Mouse (Mus musculus) embryonic facial prominence, embryonic 11.5 days (tissue): ENCODE data around the gene Tcte3. TPM values are rescaled to one million over a fixed set of nuclear protein-coding genes. Genes with fewer than 3 reads are reported as not detected.
"Not testable (repeated sequence)": the region's sequence is repeated elsewhere in the genome, so short reads cannot be mapped to it uniquely, and the experiment has no call there.

Experiments
- ATAC-seq: fragments of 200-750 bp; cut with Nextera tagmentation; replicated peaks from 2 replicates; pipeline ENCODE4 v1.8.0; 2017; ENCODE audit warnings: low read depth; ENCODE audit not compliant: insufficient number of reproducible peaks, low FRiP score, low TSS enrichment
- DNase-seq: peaks from one replicate; pipeline ENCODE4 v3.0.0-alpha.2; 2015; ENCODE audit warnings: low spot score
- H3K27ac ChIP-seq: fragments of 300-500 bp; sonication (generic); replicated peaks from 2 replicates; pipeline ENCODE4 v1.5.1; 2014; ENCODE audit warnings: mild to moderate bottlenecking, low read depth, low read length, control low read depth
- H3K27me3 ChIP-seq: fragments of 300-500 bp; sonication (generic); 2 replicates; pipeline ENCODE4 v1.6.1; 2014; ENCODE audit warnings: mild to moderate bottlenecking, low read length, moderate library complexity, mixed read lengths; ENCODE audit not compliant: control insufficient read depth, insufficient read depth
- H3K36me3 ChIP-seq: fragments of 300-500 bp; sonication (generic); replicated peaks from 2 replicates; pipeline ENCODE4 v1.6.1; 2014; ENCODE audit warnings: low read depth, mild to moderate bottlenecking, low read length, moderate library complexity, mixed read lengths; ENCODE audit not compliant: control insufficient read depth, insufficient read depth
- H3K4me1 ChIP-seq: fragments of 300-500 bp; sonication (generic); 2 replicates; pipeline ENCODE4 v1.6.1; 2014; ENCODE audit warnings: low read length, mixed read lengths; ENCODE audit not compliant: control insufficient read depth, insufficient read depth
- H3K4me2 ChIP-seq: fragments of 300-500 bp; sonication (generic); 2 replicates; pipeline ENCODE4 v1.6.1; 2014; ENCODE audit warnings: low read depth, mild to moderate bottlenecking, control low read depth, low read length, moderate library complexity
- H3K4me3 ChIP-seq: fragments of 300-500 bp; sonication (generic); 2 replicates; pipeline ENCODE4 v1.5.1; 2014; ENCODE audit warnings: low read depth, low read length, control low read depth
- H3K9ac ChIP-seq: fragments of 300-500 bp; sonication (generic); replicated peaks from 2 replicates; pipeline ENCODE4 v1.6.1; 2014; ENCODE audit warnings: mild to moderate bottlenecking, control low read depth, low read length
- H3K9me3 ChIP-seq: fragments of 300-500 bp; sonication (generic); replicated peaks from 2 replicates; pipeline ENCODE4 v1.6.1; 2016; ENCODE audit warnings: mild to moderate bottlenecking, low read length, inconsistent platforms, mixed read lengths; ENCODE audit not compliant: control insufficient read depth
- WGBS: fragments of 180-500 bp; shearing (Covaris S2); extraction: QIAGEN DNeasy Blood & Tissue Kit; methylation state at CpG from one replicate; pipeline ENCODE4 v1.1.7; 2014; 5-methylcytosine and 5-hydroxymethylcytosine counted together
- polyA plus RNA-seq: library from polyadenylated mRNA; unstranded; fragments of >200 nt; fragmentation: Nextera tagmentation; extraction: Ambion mirVana; gene quantifications from 2 replicates; pipeline ENCODE4 v1.2.1, GENCODE M21; 2014

The Tcte3 gene
- polyA plus RNA-seq, 1 experiment from 2014 or later, result 0.52 TPM

DNA sequence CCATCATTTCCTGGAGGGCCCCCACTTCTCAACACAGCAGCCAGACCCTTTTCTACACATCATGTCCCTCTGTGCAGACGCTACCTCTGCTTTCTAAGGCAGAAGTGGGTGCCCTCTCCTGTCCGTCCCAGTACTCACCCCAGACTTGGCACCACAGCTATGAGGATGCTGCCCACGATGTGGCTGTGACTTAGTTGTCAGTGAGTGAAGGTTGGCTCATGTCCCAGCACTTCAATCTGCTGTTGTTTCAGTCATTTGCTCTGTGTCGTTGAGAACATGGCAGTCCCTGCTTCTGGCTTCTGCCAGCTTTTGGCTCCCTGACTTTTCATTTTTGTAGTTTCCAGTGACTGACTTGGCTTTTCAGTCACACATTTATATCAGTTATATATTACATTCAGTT is 14.6 kb upstream of the Tcte3 start:
- Histone ChIP-seq H3K36me3 (peaks cover 2% of the 10 kb centered on the region; the same call in 1 of the 2 replicates), H3K9me3 (no peaks in the 10 kb centered on the region), H3K4me2 (no peak overlapping the region), H3K4me3 (no peak overlapping the region), H3K9ac (no peak overlapping the region), H3K27ac (no peak overlapping the region), H3K27me3 (no peaks in the 10 kb centered on the region), H3K4me1 (no peaks in the 10 kb centered on the region)
- ATAC-seq (no peak), DNase-seq (no peak)
- 82% methylated on average over 4 of the region's 4 CpGs for WGBS

GRCm38 (mm10) chr17:15053829-15054200 is 12.5 kb upstream of the Tcte3 start:
- H3K9me3 ChIP-seq, result not testable (repeated sequence)

GRCm38 (mm10) chr17:15053183-15053828 is 12.0 kb upstream of the Tcte3 start:
- not testable (repeated sequence) for H3K9me3 ChIP-seq, H3K27ac ChIP-seq, H3K4me2 ChIP-seq, H3K9ac ChIP-seq, H3K4me1 ChIP-seq, H3K36me3 ChIP-seq, H3K27me3 ChIP-seq, DNase-seq, H3K4me3 ChIP-seq, ATAC-seq
- 84% methylated on average over 5 of the region's 8 CpGs for WGBS

More at GRCm38 (mm10) chr17:15053829-15054200, 12.5 kb upstream of the Tcte3 start:
- not testable (repeated sequence) for DNase-seq, H3K4me1 ChIP-seq, H3K27ac ChIP-seq, H3K27me3 ChIP-seq, H3K4me3 ChIP-seq, H3K9ac ChIP-seq, H3K4me2 ChIP-seq, ATAC-seq, H3K36me3 ChIP-seq
- 86% methylated on average over 12 of the region's 13 CpGs for WGBS

DNA sequence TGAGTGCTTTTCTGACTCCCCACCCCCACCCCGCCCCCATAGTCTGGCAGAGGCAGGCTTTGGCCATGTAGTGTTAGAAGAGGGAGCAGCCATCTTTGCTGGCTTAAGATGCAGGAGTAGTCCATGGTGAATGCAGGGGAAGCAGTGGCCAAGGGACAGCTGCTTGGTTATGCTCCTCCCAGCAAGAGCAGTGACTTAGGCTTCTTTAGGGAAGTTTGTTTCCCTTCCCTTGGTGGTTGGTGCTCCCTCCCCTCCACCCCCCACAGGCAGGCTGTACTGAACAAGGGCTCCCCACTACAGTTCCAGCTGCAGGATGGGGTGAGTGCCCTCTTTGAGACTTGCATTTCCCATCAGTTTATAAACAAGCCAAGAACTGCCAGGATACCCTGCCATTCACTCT is 11.5 kb upstream of the Tcte3 start:
- ATAC-seq, H3K4me3 ChIP-seq, H3K27me3 ChIP-seq, H3K9me3 ChIP-seq, DNase-seq, H3K9ac ChIP-seq, H3K36me3 ChIP-seq, H3K4me1 ChIP-seq, H3K4me2 ChIP-seq, H3K27ac ChIP-seq: not testable (repeated sequence)
- 54% methylated on average over 1 of the region's 1 CpGs for WGBS

DNA sequence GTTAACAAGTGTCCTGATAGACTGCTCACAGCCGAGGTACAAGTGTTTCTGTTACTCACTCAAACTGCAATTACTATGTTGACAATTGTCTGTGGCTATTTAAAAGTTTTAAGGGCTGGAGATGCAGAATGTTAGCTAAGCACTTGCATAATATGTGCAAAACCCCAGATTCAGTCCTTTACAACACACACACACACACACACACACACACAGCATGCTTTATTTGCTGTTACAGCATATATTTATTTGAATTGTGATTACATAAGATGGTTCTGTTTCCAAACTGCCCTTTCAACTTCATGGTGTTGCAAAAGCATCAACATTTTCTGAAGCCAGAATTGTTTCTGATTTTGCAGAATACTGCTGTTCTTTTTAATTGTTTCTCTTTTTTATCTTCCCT is 9.1 kb upstream of the Tcte3 start:
- not testable (repeated sequence) for H3K9me3 ChIP-seq, H3K9ac ChIP-seq, H3K4me2 ChIP-seq, DNase-seq, H3K4me1 ChIP-seq, H3K27me3 ChIP-seq, H3K36me3 ChIP-seq, ATAC-seq, H3K4me3 ChIP-seq, H3K27ac ChIP-seq
- no CpG with 5 or more reads among the region's 1 CpGs for WGBS

- H3K4me1 ChIP-seq, H3K9me3 ChIP-seq, ATAC-seq, H3K27me3 ChIP-seq, H3K27ac ChIP-seq, DNase-seq, H3K4me2 ChIP-seq, H3K36me3 ChIP-seq, H3K9ac ChIP-seq, H3K4me3 ChIP-seq: not testable (repeated sequence)
- WGBS, result no CpG with 5 or more reads among the region's 3 CpGs
Measured at GRCm38 (mm10) chr17:15040455-15040854, 833 bp downstream of the Tcte3 start.

- H3K4me2 ChIP-seq, DNase-seq, H3K9me3 ChIP-seq, ATAC-seq, H3K9ac ChIP-seq, H3K36me3 ChIP-seq, H3K4me3 ChIP-seq, H3K27me3 ChIP-seq, H3K4me1 ChIP-seq, H3K27ac ChIP-seq: not testable (repeated sequence)
- no CpG with 5 or more reads among the region's 4 CpGs for WGBS
Measured at GRCm38 (mm10) chr17:15031414-15031813, 9.9 kb downstream of the Tcte3 start.

DNA sequence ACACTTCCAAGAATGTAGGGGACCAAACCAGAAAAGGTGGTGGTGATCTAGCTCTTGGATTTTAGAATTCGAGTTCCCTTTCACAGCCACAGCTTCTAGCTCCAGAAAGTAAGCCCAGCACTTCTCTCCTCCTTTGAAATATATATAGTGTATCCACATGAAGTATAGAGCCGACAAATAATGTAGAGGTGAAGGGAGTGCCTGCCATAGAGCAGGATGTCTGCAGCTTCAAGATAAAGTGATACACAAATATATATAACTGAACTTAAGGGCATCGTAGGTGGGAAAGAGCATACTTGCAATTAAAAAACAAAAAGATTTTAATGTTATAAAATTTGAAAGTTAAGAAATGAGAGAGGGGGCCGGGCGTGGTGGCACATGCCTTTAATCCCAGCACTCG is 15.8 kb downstream of the Tcte3 start:
- H3K27ac ChIP-seq, ATAC-seq, H3K9ac ChIP-seq, H3K27me3 ChIP-seq, H3K4me2 ChIP-seq, H3K4me3 ChIP-seq, H3K9me3 ChIP-seq, H3K36me3 ChIP-seq, H3K4me1 ChIP-seq, DNase-seq: not testable (repeated sequence)
- WGBS, result no CpG with 5 or more reads among the region's 6 CpGs
